Mouse (Mus musculus) left cerebral cortex, adult 11 months (tissue): ENCODE measurements at regions not wholly inside any gene's neighbourhood (a gene's known extent, or its start where the extent isn't known, plus 50 kb on each side); places are given as distances from the start of the nearest gene placed in this dataset.

Experiments used
- DNase-seq: peaks from one replicate; pipeline ENCODE4 v3.0.0; 2022; ENCODE audit warnings: low spot score

DNA sequence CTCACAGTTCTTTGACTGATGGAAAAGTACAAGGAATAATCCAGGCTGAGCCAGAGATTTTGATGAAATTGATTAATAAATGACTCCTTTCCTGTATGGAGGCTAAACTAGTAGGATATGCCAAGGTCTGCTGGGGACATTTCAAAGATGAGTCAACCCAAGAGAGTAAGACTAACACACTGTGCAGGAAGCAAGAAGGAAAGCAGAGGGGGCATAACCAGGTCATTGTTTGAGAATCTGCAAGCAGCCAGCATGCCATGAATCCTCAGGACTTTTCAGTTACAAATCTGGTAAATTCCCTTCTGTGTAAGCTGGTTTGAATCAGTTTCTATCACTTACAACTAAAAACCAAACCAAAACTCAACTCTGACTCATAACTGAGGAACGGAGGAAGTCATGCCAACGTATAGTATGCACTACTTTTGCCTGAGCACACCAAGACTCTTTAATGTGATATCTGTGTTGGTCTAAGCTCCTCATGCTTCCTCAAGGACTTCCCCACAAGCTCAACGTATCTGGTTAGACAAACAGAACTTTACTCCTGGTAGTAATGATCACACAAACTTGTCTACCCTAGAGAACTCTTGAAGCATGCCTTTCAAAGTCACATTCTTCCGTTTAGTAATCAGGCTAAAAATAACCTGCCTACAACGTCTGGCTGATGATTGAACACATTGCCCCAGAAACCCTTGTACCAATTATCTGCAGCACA is 314.0 kb upstream of the Adamts9 start:
- DNase-seq = no peak

DNA sequence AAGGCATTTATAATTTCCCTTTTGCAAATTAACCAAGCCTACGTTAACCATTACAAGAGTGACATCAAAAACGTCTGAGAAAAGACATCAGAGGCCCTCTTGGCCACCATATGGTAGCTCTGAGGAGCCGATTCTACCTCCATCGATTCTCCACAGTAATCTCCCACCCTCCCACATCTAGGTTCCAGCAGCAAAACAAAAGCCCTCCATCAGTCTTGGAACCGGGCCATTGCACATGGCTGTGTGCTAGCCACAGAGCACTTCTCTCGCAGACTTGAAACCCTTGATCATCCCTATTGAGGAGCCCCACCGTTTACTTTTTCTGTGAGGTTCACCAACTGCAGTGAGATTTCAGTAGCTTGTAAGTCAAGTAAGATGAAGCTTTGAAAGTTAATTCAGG is 310.5 kb upstream of the Adamts9 start:
- no peak for DNase-seq

DNA sequence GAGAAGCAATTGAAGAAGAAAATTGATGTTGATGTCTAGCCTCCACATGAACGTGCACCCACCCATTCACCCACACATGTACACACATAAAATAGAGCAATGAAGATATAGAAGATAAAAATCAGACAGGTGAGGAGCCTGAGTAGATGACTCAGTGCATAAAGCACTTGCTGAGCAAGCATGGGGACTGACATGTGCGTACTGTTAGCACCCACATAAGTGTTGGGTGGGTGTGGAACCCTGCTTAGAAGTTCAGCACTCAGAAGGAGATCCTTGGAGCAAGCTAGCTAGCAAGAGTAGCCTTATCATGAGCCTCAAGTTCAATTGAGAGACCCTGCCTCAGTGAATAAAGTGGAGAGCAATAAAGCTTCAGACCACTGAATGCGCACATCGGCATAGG is 305.7 kb upstream of the Adamts9 start:
- DNase-seq = no peak

DNA sequence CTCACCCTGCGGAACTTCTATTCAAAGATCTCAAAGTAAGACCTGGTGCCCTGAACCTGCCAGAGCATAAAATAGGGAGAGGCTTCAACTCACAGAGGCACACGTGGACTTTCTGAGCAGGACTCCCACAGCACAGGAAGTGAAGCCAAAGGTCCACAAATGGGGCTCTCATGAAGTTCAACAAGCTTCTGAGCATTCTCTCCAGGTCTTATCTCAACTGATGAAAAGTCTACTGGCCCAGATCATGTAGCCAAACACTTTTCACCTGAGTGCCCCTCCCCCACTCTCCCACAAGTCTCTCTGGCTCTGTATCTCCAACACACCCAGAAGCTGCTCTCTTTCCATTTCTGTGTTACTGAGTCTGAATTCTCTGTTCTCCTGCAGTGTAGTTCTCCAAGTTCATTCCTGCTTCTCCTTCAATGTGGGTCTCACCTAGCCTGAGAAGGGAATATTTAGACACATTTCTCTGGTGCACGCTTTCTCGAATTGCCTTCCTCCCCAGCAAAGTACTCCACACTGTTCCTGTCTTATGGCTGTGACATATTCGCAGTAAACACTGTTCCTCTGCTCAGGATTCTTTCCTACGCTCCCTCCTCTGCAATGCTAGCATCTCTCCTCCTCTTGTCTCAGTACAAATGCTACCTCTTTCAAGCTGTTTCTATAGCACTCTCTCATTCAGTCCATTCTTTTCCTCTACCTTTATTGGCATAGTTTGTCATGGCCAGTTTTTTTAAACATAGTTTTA is 303.4 kb upstream of the Adamts9 start:
- DNase-seq = no peak

DNA sequence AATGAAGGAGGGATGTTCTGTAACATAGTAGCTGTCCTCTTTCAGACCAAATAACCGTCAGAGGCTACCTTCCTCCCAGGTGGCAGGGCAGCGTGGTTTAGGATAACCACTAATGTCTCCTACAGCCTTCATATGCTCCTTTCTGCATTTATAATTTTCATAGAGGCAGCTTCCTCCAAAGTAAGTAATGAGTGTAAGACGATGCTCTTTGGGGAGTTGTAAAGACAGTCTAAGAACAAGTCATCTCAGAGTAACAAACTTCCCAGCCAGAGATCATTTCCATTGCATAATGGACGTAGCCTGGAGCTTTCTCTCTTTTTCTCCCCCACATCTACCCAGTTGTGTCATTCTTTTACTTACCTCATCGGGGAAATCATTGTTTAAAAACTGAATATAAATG is 292.3 kb upstream of the Adamts9 start:
- no peak for DNase-seq

DNA sequence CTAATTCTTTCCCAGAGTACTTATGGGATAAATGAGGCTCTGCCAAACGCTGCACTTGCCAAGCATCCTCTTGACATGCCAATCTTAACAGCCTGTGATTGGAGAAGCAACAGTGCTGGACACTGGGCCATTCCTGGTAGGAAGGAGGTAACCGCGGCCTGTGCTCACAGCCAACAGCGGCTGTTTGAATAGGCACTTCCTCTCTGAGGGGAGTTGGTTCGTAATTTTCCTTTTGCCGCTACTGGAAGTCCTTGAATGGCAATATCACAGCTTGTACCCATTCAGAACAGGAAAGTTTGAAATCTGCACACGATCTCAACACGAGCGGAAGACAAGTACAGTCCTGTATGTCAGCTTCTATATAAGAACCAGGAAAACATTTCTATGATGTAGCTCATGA is 289.3 kb upstream of the Adamts9 start:
- no peak for DNase-seq

DNA sequence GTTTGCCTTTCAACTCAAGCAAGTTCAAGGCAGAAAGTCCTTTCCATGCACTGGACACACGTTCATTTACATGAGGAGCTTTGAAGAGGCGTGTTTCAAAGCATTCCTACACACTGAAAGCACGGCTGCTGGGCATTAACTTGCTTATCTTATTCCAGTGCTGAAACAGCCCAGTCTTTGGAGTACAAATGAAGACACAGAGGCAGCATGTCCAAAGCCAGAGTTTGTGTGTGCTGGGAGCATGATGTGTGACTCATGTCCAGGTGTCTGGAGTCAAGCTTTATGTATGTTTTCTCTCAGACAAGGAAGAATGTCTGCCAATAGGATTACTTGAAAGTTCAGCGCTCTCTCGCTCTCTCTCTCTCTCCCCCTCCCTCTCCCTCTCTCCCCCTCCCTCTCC is 287.2 kb upstream of the Adamts9 start:
- DNase-seq = no peak

DNA sequence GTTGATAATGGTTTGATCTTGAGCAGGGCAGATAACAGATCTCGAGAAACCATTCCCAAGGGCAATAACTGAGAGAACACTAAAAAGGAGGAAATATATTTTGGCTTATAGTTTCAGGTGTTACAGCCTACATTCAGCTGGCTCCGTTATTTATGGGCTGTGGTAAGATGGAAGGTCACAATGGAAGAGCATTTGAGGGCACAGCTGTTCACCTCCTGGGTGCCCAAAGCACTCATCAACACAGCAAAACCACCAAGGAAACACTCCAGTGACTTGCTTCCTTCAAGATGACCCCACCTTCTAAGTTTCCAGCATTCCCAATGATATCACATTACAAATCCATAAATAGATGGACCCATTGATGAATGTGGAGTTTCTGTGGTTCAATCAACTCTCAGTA is 286.0 kb upstream of the Adamts9 start:
- no peak for DNase-seq

DNA sequence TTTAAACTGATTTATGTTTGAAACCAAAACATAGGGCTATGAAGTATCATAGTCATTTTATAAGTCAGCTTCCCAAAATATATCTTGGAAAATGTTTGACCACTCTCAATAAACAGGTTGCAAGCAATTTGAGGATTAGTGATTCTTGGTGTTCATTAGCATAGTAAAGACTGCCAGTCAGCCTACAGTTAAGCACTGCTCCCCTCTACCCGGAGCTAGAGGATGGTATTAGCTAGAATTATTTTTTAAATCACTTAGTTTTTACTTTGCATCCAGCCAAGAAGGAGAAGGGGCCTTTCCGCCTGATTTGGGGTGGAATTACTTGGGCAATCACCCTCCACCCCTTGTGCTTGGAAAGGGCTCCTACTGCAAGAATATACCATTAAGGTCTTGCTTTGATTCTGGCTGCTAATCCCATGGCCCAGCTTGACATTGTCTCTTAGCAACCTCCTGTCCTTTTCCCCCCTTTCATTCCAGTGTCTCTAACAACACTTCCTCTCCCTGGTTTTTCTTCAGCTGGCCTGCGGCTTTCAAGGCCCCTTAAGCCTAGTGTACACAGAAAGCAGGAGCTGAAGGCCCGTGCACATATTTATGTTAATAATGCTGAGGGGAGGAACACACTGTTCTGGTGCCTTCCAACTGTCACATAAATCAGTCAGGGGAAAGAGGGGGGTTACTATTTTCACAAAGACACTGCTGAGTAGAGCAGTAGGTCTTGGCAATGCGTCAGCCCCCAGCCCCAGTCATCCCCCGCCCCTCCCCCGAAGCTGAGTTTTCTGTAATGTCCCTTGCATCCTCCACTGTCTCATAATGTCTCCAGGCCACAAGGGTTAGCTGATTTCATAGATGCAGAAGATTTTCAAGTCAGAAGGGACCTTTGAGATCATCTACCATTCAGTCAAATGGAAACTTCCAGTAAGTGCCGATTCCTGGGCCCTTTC is 280.6 kb upstream of the Adamts9 start:
- DNase-seq = no peak

DNA sequence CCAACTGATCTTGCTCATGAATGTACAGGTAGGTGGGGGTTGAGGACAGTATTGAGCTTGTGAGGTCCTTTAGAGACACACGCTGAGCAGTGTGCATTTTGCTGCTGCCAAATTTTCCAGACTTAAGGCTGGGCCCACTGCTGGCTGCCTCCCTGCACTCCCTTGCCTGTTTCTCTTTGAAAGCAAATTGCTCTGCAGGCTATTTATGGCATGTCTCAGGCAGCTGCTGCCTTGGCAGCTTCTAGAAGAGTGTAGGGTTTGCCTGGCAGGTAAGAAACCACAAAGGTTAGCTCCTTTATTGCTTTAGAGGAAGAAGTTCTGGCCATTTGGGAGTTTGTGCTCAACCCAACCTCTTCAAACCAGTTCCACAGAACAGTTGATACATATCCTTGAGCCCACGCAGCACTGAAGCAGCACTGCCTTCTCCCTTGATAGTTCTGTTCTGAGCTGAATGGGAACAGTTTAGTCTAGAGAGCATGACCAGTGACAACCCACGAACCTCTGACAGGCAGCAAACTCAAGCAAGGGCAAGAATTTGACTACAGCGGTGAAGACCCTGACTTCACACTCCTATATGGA is 274.8 kb upstream of the Adamts9 start:
- peak; percentile 9 for DNase-seq

DNA sequence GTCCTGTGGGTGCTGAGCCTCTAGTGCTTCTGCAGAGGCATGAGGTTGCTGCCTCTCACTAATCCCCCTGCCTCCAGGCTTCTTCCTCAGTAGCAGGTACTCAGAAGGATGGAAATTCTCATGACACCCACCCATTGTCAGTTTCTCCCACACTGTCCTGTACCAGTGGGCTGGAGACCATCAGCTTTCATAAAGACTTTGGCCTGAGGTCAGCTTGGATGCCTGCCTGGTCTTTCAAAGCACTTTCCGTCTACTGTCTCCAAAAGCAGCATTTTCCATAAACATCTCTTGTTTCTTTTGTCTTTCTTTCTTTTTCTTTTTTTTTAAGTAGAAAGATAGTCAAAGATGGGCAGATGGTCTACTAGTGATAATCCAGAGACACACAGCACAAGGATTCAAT is 257.6 kb upstream of the Adamts9 start:
- DNase-seq = no peak

DNA sequence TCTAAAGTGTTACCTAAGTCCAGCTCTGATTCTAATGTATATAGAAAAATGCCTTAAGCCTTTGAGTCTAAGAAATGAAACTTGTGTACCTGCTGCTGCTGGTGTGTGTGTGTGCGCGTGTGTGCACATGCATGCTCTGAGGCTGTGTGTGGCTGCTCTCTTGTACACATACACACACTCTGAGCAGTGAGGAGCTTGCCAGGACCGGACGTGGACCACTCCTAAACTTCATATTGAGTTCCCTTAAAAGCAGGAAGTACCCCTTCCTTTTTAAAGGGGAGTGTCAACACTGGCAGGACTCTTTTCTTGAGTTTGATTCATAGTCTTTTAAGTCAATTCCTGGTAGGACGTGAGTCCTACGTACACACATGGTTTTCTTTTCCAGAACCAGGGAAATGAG is 251.4 kb upstream of the Adamts9 start:
- DNase-seq = no peak

DNA sequence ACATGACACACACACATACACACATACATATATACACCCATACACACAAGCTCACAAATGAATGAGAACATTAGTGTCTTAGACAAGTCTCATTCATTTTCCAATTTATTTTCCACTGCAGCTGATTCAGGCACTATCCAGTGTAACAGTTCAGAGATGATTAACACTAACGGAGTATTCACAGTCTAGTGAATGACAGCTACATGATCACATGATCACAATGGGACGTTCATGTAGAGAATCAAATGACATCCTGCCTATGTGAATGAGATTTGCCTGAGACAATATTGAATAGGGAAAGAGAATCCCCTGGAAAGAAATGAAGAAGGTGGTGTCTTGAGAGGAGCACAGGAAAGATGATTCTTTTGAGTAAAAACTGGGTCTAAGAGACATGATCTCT is 249.7 kb upstream of the Adamts9 start:
- DNase-seq = no peak

DNA sequence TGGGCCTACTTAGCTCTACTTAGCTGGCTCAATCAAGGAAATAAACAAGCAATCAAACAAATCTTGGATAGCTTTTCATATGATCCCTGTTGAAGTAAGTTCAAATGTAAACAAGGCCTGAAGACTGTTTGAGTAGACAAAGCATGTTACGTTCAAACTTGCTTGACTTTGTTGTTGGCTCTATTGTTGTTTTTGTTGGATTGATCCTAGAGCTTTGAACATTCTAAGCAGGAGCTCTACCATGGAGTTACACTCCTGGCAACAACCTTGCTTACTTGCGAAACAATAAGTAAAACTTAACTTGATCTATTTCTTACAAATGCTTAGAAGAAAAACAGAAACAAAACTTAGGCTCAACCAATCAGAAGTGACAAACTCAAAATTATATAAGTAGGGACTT is 247.7 kb upstream of the Adamts9 start:
- no peak for DNase-seq

DNA sequence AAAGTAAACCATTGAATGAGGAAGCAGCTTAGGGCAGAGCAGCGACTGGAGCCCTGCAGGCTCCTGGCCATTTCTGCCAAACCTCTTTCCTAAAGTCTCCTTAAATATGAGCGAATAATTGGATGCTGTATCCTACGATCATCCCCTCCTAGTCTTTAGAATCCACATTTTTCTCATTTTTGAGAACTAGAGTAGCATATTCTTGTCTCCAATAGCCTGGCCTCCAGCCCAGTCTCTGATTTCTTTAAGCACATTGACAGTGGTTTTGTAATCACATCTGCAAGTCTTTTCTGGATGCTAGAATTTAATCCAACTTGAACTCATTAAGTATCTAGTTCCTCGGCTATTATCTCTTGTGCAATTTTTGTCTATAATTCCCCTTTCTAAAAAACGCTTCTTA is 225.2 kb upstream of the Adamts9 start:
- DNase-seq = no peak

DNA sequence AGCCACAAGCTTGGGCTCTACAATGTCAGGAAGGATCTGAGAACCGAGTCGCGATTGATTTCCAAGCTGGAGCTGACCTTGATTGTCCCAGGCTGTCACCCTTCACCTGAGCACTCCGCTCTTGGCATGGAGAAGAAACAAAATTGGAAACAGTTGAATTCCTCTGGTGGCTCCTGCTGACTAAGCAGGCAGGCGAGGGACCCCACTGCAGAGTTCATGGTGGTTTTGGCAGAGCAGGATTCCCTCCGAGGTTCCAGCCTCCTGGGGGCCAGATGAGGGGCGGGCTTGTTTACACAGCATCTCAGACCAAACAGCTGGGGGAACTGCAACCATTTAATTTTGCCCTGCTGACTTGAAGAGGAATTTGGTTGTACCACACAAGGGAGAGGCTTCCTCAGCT is 224.0 kb upstream of the Adamts9 start:
- no peak for DNase-seq

DNA sequence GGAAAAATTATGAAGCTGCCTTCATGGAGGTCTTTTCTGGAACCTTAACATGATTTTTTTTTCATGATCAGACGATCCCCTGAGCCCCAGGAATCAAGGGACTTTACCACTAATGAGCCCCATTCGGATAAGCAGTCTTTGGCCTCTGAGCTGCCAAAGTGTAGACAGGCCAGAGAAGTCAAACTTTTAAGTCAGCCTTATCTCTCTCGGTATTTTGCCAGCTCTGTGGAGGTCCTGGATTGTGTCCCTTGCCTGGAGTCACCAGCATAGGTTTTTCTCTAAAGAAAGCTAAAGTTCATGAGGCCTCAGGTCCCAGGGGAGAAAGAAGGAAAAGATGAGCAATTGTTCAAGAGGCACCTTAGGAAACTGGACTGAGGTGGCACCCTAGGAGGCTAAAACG is 222.7 kb upstream of the Adamts9 start:
- no peak for DNase-seq

DNA sequence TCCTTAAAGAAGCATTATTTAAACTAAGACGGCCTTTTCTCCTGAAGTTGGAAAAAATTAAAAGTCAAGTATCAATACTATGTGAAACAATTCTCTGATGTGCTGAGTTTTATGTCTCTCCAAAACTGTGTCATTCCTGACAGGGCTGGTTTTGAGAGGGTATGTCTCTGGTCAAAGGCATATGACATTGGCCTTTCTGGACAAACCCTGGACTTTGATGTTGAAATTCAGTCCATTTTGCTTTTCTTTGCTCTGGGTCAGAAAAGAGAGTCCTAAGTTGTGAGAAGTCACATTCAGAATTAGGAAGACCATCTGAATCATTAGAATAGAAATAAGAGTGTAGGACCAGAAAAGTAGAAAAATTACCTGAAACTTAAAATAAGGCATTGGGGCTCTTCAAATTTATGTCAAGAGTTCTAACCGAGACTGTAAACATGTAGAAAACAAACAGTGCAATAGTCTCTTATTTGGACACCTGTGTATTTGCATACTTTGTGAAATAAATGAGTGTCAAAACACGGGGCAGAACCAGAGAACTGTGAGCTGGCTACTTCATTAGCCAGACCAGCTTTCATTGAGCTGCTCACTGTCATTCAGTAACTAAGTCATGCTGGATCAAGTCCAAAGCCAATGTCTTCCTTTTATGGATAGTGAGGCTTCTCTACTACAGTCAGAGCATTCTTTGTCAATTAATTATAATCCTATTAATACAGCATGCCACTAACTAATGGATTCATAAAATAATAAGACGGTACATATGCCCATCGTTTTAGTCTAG is 209.3 kb upstream of the Adamts9 start:
- DNase-seq = no peak

DNA sequence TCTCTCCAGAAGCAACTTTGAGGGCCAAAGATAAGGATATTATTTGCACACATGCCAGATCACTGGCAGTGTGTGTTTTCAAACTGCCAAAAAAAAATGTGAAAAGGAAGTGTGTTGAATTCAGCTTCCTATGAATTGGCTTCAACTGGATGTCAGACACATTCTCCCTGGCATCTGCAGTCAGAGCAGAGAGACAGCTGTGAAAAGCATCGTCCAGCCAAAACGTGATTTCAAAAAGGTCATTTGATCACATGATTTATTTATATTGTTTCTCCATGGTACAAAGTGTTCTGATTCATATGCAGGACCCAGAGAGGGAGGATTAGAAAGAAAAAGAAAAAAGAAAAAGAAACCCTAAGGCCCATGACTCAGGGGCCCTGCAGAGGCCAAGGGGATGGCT is 207.2 kb upstream of the Adamts9 start:
- DNase-seq = no peak

DNA sequence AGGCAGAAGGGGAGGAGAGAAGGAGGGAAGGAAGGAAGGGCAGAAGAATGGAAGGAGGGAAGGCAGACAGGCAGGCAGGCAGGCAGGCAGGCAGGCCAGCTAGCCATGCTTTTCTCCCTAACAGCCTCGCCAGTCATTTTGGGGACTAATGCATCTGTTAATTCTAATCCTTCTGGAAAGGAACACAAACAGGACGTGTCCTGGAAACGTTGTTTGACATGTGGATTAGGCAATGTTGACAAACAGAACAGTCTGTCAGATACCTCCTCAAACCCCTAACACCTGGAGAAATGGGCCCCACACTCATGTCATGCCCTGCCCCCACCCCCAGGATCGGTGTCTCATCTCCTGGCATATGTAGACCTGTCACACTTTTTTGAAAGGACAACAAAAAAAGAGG is 206.7 kb upstream of the Adamts9 start:
- no peak for DNase-seq

DNA sequence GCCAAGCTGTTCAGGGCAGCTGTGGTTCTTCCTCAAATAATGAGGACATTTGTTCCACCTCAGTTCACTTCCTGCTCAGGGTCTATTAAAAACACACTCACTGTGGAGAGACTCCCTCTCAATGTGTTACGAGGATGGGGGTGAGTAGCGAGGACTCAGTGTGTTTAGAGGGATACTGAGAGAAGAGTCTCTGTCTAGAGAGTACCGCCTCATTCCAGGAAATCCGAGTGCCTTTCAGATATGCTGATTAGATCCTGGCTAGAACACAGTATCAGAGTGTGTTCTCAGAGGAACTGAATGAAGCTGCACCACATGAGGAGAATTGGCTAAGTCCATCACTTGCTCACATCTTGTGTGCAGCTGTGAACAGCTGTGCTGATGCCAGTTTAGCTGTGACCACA is 197.0 kb upstream of the Adamts9 start:
- peak; percentile 7 for DNase-seq

DNA sequence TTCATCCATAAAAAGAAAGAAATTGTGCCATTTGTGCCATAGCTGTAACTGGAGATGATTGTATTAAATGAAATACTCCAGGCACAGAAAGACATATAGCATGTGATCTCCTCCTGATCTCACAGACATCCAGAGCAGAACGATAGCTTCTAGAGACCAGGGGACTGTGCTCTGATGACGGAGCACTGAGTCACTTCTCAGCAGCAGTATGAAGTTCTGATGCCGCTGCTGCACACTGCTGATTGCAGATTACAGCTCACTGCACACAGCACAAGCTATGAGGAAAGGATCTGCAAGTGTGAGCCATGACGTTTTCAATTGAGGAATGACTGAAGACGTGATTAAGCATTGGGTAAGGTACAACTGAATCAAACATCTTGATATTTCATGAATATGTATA is 190.6 kb upstream of the Adamts9 start:
- no peak for DNase-seq
